Mouse (Mus musculus) frontal cortex, postnatal 36 days (tissue): Measurements from ENCODE around the gene Gm29735.
"Not testable (repeated sequence)": the region's sequence is repeated elsewhere in the genome, so short reads cannot be mapped to it uniquely, and the experiment has no call there.

Experiments
- DNase-seq, 2 experiments: peaks; one replicate each; pipeline ENCODE4 v3.0.0; 2022; ENCODE audit warnings: low spot score in 2 of 2

Gene Gm29735

DNA sequence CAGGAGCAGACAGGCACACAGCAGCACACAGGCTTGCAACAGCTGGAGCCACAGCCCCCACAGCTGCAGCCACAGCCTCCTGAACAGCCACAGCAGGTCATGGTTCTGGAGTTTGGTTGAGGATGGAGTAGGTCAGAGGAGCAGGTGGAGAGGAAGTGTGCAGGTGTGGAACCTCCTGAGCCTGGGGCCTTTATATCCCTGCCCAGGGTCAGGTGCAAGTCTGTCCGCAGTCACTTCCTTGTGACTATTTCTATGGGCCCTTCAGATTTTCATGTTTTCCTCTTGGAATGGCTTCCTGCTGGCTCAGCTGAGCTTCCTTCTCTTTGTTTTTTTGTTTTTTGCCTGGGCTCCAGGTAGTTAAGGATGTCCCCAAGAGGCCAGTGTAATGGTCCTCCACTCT lies 36.3 kb downstream of the Gm29735 start, which contains the start of gene Gm45618:
Gene Gm45618, minus strand, starts transcription at position 101 of the 400 bp plus-strand sequence.
- DNase-seq, result not testable (repeated sequence)

DNA sequence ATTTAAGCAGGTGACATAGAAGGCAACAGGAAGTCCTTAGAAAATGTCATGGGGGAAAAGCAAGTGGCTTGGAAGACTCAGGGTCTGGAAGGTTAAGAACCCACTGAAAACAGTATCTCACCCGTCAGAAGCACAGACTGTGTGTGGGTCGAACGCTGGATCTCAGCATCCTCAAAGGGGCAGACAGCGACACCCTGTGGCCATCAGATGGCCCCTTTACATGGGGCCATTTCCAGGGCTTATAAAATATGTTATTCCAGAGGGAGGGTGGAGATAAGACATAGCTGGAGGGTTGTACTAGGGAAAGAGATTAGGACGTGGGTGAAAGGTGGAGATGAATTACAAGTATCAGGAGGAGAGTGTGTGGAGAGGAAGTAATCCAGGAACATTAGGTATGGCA lies 37.3 kb downstream of the Gm29735 start:
- no peak for DNase-seq
